Mouse (Mus musculus) liver, embryonic 14.5 days (tissue): ENCODE measurements around the gene Mon1a. TPM values are rescaled to one million over a fixed set of nuclear protein-coding genes. Genes with fewer than 3 reads are reported as not detected.

Experiments used
- ATAC-seq: fragments of 200-750 bp; cut with Nextera tagmentation; 2 replicates; pipeline ENCODE4 v1.8.0; 2017; ENCODE audit warnings: moderate number of reproducible peaks, mild to moderate bottlenecking, moderate library complexity; ENCODE audit not compliant: insufficient read depth
- DNase-seq, 3 experiments: peaks; one replicate each; pipeline ENCODE4 v3.0.0-alpha.2; 2012 to 2013; ENCODE audit warnings: low read depth in 3 of 3, low spot score in 3 of 3
- H3K27ac ChIP-seq: fragments of 300-500 bp; sonication (generic); 2 replicates; pipeline ENCODE4 v1.5.1; 2014; ENCODE audit warnings: moderate library complexity, mild to moderate bottlenecking, control low read depth, inconsistent platforms
- H3K27me3 ChIP-seq: fragments of 300-500 bp; sonication (generic); 2 replicates; pipeline ENCODE4 v1.6.1; 2014; ENCODE audit warnings: mild to moderate bottlenecking, low read length, moderate library complexity; ENCODE audit not compliant: control insufficient read depth, insufficient read depth
- H3K36me3 ChIP-seq: fragments of 300-500 bp; sonication (generic); replicated peaks from 2 replicates; pipeline ENCODE4 v1.6.1; 2014; ENCODE audit warnings: low read depth; ENCODE audit not compliant: control insufficient read depth, insufficient read depth
- H3K4me1 ChIP-seq, 2 experiments: fragments of 200-500 bp in 1 of 2; fragments of 300-500 bp in 1 of 2; sonication (generic) in 1 of 2; replicated peaks; 2 replicates each; pipeline ENCODE4 v1.6.1; 2012 to 2014; ENCODE audit warnings: antibody characterized with exemption in 1 of 2, inconsistent platforms in 1 of 2, low read length in 1 of 2; ENCODE audit not compliant: control insufficient read depth in 2 of 2, insufficient read depth in 2 of 2
- H3K4me2 ChIP-seq: fragments of 300-500 bp; sonication (generic); 2 replicates; pipeline ENCODE4 v1.6.1; 2014; ENCODE audit warnings: low read depth, mild to moderate bottlenecking, control low read depth, moderate library complexity
- H3K4me3 ChIP-seq, 2 experiments: fragments of 200-500 bp in 1 of 2; fragments of 300-500 bp in 1 of 2; sonication (generic) in 1 of 2; 2 replicates each; pipeline ENCODE4 v1.5.1; 2012 to 2014; ENCODE audit warnings: low read depth in 2 of 2, low read length in 2 of 2, mild to moderate bottlenecking in 2 of 2, control low read depth in 1 of 2, inconsistent platforms in 1 of 2, moderate library complexity in 1 of 2; ENCODE audit not compliant: insufficient read depth in 1 of 2
- H3K9ac ChIP-seq: fragments of 300-500 bp; sonication (generic); replicated peaks from 2 replicates; pipeline ENCODE4 v1.6.1; 2014; ENCODE audit warnings: mild to moderate bottlenecking, control low read depth, moderate library complexity
- H3K9me3 ChIP-seq: fragments of 300-500 bp; sonication (generic); 2 replicates; pipeline ENCODE4 v1.6.1; 2016; ENCODE audit warnings: low read length, mixed read lengths; ENCODE audit not compliant: control insufficient read depth
- CTCF ChIP-seq: IDR thresholded peaks from 2 replicates; pipeline ENCODE4 v1.5.1; 2016; ENCODE audit warnings: antibody characterized with exemption, low read depth, control low read depth
- EP300 ChIP-seq: IDR thresholded peaks from 2 replicates; pipeline ENCODE4 v1.6.1; 2016; ENCODE audit warnings: antibody characterized with exemption, low read depth
- WGBS: fragments of 180-500 bp; shearing (Covaris S2); extraction: QIAGEN DNeasy Blood & Tissue Kit; methylation state at CpG from one replicate; pipeline ENCODE4 v1.1.7; 2014; ENCODE audit not compliant: insufficient replicate concordance; 5-methylcytosine and 5-hydroxymethylcytosine counted together
- polyA plus RNA-seq, 2 experiments: library from polyadenylated mRNA; depleted of rRNA in 1 of 2; stranded (reverse) in 1 of 2; unstranded in 1 of 2; fragments of >200 nt; fragmentation: Nextera tagmentation in 1 of 2; extraction: Ambion mirVana in 1 of 2; gene quantifications; 2 replicates each; pipeline versions ENCODE4 v1.2.1 to v1.2.3; 2012 to 2014

The Mon1a gene
- polyA plus RNA-seq, 2 experiments: 3.8 to 4.0 TPM

DNA sequence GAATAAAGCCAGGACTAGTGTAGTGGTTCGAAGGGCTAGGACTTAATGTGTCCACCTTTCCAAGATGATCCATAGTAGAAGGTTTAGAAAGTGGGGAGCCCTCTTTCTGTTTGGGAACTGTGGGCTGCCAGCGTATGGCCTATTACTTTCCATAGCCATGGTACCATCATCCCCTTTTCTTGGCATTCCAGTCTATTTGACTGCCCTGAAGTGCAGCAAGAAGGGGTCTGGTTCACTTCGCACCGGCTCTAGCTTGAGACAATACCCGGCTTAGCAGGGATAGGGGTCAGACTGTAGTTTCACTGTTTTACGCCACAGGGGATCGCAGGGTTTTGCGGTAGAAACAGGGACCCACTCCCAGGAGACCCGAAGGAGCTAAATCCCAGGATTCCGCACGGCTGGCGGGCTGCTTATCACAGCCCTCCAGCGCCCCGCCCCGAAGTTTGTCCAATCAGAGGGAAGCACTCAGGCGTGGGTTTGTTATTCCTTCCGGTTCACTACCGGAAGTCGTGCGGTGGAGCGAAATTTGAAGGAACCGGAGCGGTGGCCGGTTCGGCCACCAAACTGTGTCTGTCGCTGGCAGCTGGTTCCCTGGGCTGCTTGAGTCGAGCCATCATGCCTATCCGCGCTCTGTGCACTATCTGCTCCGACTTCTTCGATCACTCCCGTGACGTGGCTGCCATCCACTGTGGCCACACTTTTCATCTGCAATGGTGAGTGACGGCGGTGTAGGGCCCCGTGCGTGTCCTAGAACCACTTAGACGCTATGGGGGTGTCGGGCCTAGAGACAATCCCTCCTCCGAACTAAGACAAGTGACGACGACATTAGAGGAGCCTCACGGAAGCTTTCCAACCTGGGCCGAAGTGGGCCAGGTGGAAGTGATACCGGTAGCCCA lies 62.8 kb downstream of the Mon1a start:
- H3K4me1 ChIP-seq: peaks cover 7 to 17% of the 10 kb centered on the region in 2 experiments; a peak in 3 of 4 replicates
- H3K4me3 ChIP-seq: peak overlapping the region; percentile 90 to 93
- ATAC-seq: peak; percentile 88
- no peaks in the 10 kb centered on the region for H3K36me3 ChIP-seq
- peak; percentile 85 to 87 (median 86) for DNase-seq
- no peaks in the 10 kb centered on the region for H3K27me3 ChIP-seq
- peak overlapping the region; percentile 82 for H3K9ac ChIP-seq
- no peaks in the 10 kb centered on the region for H3K9me3 ChIP-seq
- TF ChIP-seq EP300 (no peak), CTCF (no peak)
- H3K4me2 ChIP-seq: peak overlapping the region; percentile 80
- WGBS: 14% methylated on average over 45 of the region's 45 CpGs
- H3K27ac ChIP-seq: peak overlapping the region; percentile 56

Other genes with a start within 250 kb of the Mon1a start
- 23.5 and 25.0 TPM in 2 replicates for gene Slc38a3, start 218.6 kb upstream of the Mon1a start, polyA plus RNA-seq (2012; rRNA removed)
- gene Slc38a3, start 218.6 kb upstream of the Mon1a start, polyA plus RNA-seq (2014; fragmentation: Nextera tagmentation; extraction: Ambion mirVana): 15.7 and 19.7 TPM in 2 replicates
- not detected in 2 replicates for gene Gnat1, start 208.4 kb upstream of the Mon1a start, polyA plus RNA-seq (2012; rRNA removed)
- gene Gnat1, start 208.4 kb upstream of the Mon1a start, polyA plus RNA-seq (2014; fragmentation: Nextera tagmentation; extraction: Ambion mirVana): 0.62 and 0.76 TPM in 2 replicates
- gene Sema3f, start 177.7 kb upstream of the Mon1a start, polyA plus RNA-seq (2012; rRNA removed): 3.1 and 3.5 TPM in 2 replicates
- gene Sema3f, start 177.7 kb upstream of the Mon1a start, polyA plus RNA-seq (2014; fragmentation: Nextera tagmentation; extraction: Ambion mirVana): 0.69 and 1.1 TPM in 2 replicates
- gene Rbm5, start 117.2 kb upstream of the Mon1a start, polyA plus RNA-seq (2012; rRNA removed): 23.7 and 35.2 TPM in 2 replicates
- 40.8 and 45.1 TPM in 2 replicates for gene Rbm5, start 117.2 kb upstream of the Mon1a start, polyA plus RNA-seq (2014; fragmentation: Nextera tagmentation; extraction: Ambion mirVana)
- 14.2 and 18.9 TPM in 2 replicates for gene Rbm6, start 14.9 kb upstream of the Mon1a start, polyA plus RNA-seq (2012; rRNA removed)
- gene Rbm6, start 14.9 kb upstream of the Mon1a start, polyA plus RNA-seq (2014; fragmentation: Nextera tagmentation; extraction: Ambion mirVana): 19.4 and 20.9 TPM in 2 replicates
- gene Mst1r, start 18.7 kb downstream of the Mon1a start, polyA plus RNA-seq (2012; rRNA removed): 1.2 and 1.7 TPM in 2 replicates
- 0.37 TPM in 2 replicates for gene Mst1r, start 18.7 kb downstream of the Mon1a start, polyA plus RNA-seq (2014; fragmentation: Nextera tagmentation; extraction: Ambion mirVana)
- not detected in 2 replicates for gene Actl11, start 40.3 kb downstream of the Mon1a start, polyA plus RNA-seq (2012; rRNA removed)
- gene Actl11, start 40.3 kb downstream of the Mon1a start, polyA plus RNA-seq (2014; fragmentation: Nextera tagmentation; extraction: Ambion mirVana): not detected in 2 replicates
- 0.10 and 0.18 TPM in 2 replicates for gene Camkv, start 47.5 kb downstream of the Mon1a start, polyA plus RNA-seq (2012; rRNA removed)
- gene Camkv, start 47.5 kb downstream of the Mon1a start, polyA plus RNA-seq (2014; fragmentation: Nextera tagmentation; extraction: Ambion mirVana): not detected in 2 replicates
- 5.3 and 7.4 TPM in 2 replicates for gene Traip, start 62.0 kb downstream of the Mon1a start, polyA plus RNA-seq (2012; rRNA removed)
- gene Traip, start 62.0 kb downstream of the Mon1a start, polyA plus RNA-seq (2014; fragmentation: Nextera tagmentation; extraction: Ambion mirVana): 13.3 and 18.1 TPM in 2 replicates
- gene Uba7, start 87.4 kb downstream of the Mon1a start, polyA plus RNA-seq (2012; rRNA removed): 69.4 and 83.3 TPM in 2 replicates
- 49.1 and 54.2 TPM in 2 replicates for gene Uba7, start 87.4 kb downstream of the Mon1a start, polyA plus RNA-seq (2014; fragmentation: Nextera tagmentation; extraction: Ambion mirVana)
- gene Gm20661, start 94.9 kb downstream of the Mon1a start, polyA plus RNA-seq (2012; rRNA removed): 0.53 and 0.64 TPM in 2 replicates
- 0.06 and 0.34 TPM in 2 replicates for gene Gm20661, start 94.9 kb downstream of the Mon1a start, polyA plus RNA-seq (2014; fragmentation: Nextera tagmentation; extraction: Ambion mirVana)
- gene Inka1, start 97.7 kb downstream of the Mon1a start, polyA plus RNA-seq (2012; rRNA removed): 23.8 and 33.0 TPM in 2 replicates
- gene Inka1, start 97.7 kb downstream of the Mon1a start, polyA plus RNA-seq (2014; fragmentation: Nextera tagmentation; extraction: Ambion mirVana): 51.6 and 57.3 TPM in 2 replicates
- 2.7 and 3.5 TPM in 2 replicates for gene Cdhr4, start 104.3 kb downstream of the Mon1a start, polyA plus RNA-seq (2012; rRNA removed)
- gene Cdhr4, start 104.3 kb downstream of the Mon1a start, polyA plus RNA-seq (2014; fragmentation: Nextera tagmentation; extraction: Ambion mirVana): 0.38 and 1.1 TPM in 2 replicates
- gene Gm20662, start 108.2 kb downstream of the Mon1a start, polyA plus RNA-seq (2012; rRNA removed): 0.47 and 0.95 TPM in 2 replicates
- not detected in 2 replicates for gene Gm20662, start 108.2 kb downstream of the Mon1a start, polyA plus RNA-seq (2014; fragmentation: Nextera tagmentation; extraction: Ambion mirVana)
- 24.9 and 30.9 TPM in 2 replicates for gene Ip6k1, start 114.3 kb downstream of the Mon1a start, polyA plus RNA-seq (2012; rRNA removed)
- 13.3 and 14.7 TPM in 2 replicates for gene Ip6k1, start 114.3 kb downstream of the Mon1a start, polyA plus RNA-seq (2014; fragmentation: Nextera tagmentation; extraction: Ambion mirVana)
- gene Gmppb, start 161.1 kb downstream of the Mon1a start, polyA plus RNA-seq (2012; rRNA removed): 6.7 and 12.9 TPM in 2 replicates
- 14.3 and 15.5 TPM in 2 replicates for gene Gmppb, start 161.1 kb downstream of the Mon1a start, polyA plus RNA-seq (2014; fragmentation: Nextera tagmentation; extraction: Ambion mirVana)
- gene Amigo3, start 165.0 kb downstream of the Mon1a start, polyA plus RNA-seq (2012; rRNA removed): 0.51 and 0.75 TPM in 2 replicates
- gene Amigo3, start 165.0 kb downstream of the Mon1a start, polyA plus RNA-seq (2014; fragmentation: Nextera tagmentation; extraction: Ambion mirVana): 0.89 and 1.4 TPM in 2 replicates
- gene Mst1, start 192.3 kb downstream of the Mon1a start, polyA plus RNA-seq (2012; rRNA removed): 21.0 and 21.3 TPM in 2 replicates
- 24.1 and 29.7 TPM in 2 replicates for gene Mst1, start 192.3 kb downstream of the Mon1a start, polyA plus RNA-seq (2014; fragmentation: Nextera tagmentation; extraction: Ambion mirVana)
- 139 and 146 TPM in 2 replicates for gene Rnf123, start 195.2 kb downstream of the Mon1a start, polyA plus RNA-seq (2012; rRNA removed)
- 88.2 and 102 TPM in 2 replicates for gene Rnf123, start 195.2 kb downstream of the Mon1a start, polyA plus RNA-seq (2014; fragmentation: Nextera tagmentation; extraction: Ambion mirVana)
- 126 and 150 TPM in 2 replicates for gene Apeh, start 206.5 kb downstream of the Mon1a start, polyA plus RNA-seq (2012; rRNA removed)
- gene Apeh, start 206.5 kb downstream of the Mon1a start, polyA plus RNA-seq (2014; fragmentation: Nextera tagmentation; extraction: Ambion mirVana): 153 and 172 TPM in 2 replicates